Mouse (Mus musculus) lung, postnatal 4 days (tissue): ENCODE data around the gene Gnptab.

Experiments
- DNase-seq, 2 experiments: peaks; one replicate each; pipeline ENCODE4 v3.0.0; 2021

The Gnptab gene

DNA sequence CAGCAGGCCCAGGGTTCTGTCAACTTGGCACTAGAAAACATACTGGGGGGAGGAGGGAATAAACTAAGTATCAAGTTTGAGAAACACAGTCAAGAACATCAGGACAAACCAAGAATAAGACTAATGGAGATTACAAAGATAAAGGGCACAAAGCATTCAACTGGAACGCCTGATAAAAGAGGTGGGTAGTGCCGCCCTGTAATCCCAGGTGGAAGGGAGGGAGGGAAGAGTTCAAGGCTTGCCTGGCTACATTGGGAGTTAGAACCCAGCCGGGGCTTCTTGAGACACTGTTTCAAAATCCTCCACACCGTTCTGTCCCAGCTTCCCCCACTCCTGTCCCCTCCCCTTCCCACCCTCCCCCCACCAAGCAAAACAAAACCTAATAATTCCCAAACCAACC is 1.3 kb upstream of the Gnptab start:
- no peak for DNase-seq

DNA sequence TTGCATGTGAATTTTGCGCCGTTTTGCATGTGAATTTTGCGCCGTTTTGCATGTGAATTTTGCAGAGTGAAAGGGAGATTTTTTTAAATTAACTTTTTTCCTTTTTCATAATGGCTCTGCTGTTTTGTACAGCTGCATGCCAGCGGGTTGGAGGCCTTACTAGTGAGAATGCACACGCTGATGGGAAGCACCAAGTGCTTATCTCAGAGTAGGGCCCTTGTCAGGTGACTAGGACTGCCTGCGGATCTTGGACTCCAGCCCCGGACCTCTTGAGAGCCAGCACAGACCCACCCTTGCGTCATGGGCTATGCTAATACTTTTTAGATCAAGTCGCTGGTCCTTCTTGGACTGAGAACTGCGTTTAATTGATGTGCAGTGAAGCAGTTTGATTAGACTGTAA is 1.1 kb downstream of the Gnptab start:
- peak; percentile 73 to 88 for DNase-seq

- no peak for DNase-seq
These were observed 1.6 kb downstream of the Gnptab start for GRCm38 (mm10) chr10:88380430-88381060.

- DNase-seq = no peak
These were observed 2.4 kb downstream of the Gnptab start for GRCm38 (mm10) chr10:88381286-88381685.

DNA sequence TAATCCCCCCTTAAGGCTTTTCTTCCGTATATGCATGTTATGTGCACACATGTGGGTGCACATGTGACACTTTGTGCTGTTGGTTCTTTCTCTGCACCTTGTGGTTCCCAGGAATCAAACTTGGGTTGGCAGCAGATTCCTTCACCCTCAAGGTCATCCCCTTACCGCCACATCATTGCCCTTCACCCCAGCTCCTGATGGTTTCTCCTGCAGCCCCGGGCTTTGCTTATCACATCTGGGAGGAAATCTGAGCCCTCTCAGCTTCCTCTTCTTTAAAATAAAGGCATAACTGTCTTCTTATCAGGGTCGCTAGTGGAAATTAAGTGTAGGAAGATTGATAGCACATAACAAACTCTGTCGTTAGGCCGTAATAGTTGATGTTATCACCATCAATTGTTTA is 3.1 kb downstream of the Gnptab start:
- no peak for DNase-seq

DNA sequence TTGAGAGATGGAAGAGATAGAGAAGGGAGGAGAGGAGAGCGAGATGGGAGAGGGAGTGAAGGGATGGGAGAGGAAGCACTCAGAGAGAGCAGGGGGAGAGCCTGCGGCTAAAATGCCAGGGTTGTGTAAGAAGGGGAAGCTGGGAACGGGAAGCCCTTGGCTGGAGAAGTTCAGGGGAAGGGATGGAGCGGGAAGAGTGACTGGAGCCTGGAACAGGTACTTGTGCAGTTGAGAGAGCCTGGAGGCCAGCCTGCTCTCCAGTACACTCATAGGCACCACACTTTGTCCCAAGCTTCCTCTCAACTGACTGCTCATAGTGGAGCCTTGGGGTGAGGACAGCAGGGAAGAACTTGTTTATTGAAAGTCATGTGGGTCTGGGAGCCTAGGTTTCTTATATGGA is 4.5 kb downstream of the Gnptab start:
- peak in 1 of 2 experiments; percentile 41 for DNase-seq

DNA sequence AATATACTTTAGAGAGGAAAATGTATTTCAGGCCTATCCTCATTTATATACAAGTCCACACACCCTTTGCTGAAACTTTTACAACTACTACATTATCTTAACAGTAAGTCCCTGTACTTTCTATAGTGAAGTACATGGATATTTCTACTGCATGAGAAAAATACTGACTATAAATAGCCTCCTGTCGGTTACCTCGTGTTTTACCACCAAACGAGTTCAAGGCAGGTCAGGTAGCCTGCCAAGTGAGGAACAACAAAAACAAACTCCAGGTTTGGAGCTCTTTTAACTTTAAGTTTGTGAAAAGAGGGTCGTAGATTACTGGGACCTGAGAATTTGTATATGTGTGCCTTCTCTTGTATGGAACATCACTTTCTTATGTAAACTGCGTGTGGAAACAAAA is 5.1 kb downstream of the Gnptab start:
- DNase-seq = no peak

DNA sequence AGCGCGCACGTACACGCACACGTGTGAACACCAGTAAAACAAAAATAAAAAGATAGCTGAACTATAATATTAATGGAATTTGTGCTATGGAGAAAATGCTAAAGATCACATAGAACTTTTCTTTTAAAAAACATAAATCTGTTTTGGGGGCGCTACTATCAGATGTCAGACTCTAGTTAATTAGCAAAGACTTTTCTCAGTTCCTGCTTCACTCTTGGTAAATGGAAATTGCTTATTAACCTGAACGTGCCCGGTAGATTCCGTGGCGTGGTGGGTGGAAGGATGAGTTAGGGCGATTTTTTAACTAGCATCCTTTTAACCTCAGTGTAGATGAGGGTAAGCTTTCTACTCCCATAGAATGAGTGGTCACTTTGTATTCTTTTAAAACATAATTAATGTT is 6.4 kb downstream of the Gnptab start:
- DNase-seq = no peak

GRCm38 (mm10) chr10:88385758-88386157 is 6.8 kb downstream of the Gnptab start:
- no peak for DNase-seq

GRCm38 (mm10) chr10:88386251-88386650 is 7.3 kb downstream of the Gnptab start:
- no peak for DNase-seq

DNA sequence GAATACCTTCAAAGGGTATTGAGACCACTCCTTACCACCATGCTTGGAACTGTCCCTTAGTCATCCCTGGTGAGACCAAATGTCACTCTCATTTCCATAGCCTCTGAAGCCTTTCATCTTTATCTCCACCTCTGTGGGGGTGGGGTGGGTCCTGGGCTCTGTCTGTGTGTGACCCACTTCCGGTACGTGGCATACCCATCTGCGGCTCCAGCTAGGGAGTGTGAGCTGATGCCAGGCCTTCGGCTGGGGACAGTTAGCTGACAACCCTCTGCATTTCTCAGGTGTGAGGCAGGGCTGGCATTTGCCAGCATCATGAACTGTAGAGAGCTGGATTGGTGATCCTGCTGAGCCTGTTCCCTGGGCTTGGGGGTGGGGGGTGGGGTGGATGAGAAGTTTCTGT is 10.6 kb downstream of the Gnptab start:
- no peak for DNase-seq

DNA sequence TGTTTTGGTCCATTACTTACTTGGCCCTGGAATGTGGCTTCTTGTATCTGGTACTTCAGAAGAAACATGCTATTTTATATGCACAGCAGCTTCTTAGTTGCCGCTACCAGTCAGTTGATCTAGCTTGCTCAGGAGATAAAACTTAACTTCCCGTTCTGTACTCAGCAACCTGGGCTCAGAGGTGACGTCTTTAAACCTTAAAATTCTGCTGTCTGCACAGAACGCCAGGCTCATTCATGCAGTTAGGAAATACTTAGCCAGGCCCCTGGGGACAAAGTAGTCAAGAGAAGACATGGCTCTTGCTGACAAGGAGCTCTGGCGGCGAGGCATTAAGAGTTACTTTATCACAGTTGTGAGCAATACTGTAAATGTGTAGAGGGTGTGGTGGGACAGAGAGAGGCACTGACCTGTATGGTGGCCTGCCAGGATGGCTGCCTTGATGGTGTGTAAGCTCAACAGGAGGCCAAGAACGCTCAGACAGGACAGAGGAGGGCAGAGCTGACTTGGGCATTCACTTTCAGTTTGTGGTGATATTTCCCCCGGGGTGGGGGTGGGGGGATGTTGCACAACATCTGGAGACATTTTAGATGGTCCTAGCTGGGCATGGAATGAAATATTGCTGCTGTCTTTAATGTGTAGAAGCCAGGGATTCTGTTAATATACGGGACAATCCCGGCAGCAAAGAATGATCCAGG is 11.3 kb downstream of the Gnptab start:
- peak in 1 of 2 experiments; percentile 18 for DNase-seq

DNA sequence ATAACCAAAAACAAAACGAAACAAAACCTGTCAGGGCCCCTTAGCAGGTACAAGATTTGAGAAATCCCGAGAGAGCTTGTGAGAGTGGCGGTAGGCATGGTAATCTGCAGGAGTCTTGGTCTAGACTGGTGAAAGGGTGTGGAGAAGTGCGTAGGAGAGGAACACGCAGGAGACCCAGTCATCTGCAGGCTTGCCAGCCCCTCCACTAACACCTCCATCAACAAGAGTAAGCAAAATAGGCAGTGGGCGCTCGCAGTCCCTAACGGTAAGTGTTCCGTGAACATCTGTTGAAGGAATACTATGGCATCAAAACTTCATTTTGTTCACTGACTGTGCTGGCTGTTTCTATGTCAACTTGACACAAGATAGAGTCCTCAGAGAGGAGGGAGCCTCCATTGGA is 12.6 kb downstream of the Gnptab start:
- DNase-seq = no peak

- no peak for DNase-seq
These were observed 13.4 kb downstream of the Gnptab start for GRCm38 (mm10) chr10:88392181-88392847.

GRCm38 (mm10) chr10:88398668-88399243 is 19.8 kb downstream of the Gnptab start:
- no peak for DNase-seq

GRCm38 (mm10) chr10:88399271-88399670 is 20.3 kb downstream of the Gnptab start:
- DNase-seq = no peak

GRCm38 (mm10) chr10:88403021-88403420 is 24.1 kb downstream of the Gnptab start:
- no peak for DNase-seq

GRCm38 (mm10) chr10:88404220-88404619 is 25.3 kb downstream of the Gnptab start:
- no peak for DNase-seq

- no peak for DNase-seq
These were observed 26.9 kb downstream of the Gnptab start for GRCm38 (mm10) chr10:88405812-88406211.

- no peak for DNase-seq
These were observed 29.1 kb downstream of the Gnptab start for GRCm38 (mm10) chr10:88407875-88408631.

GRCm38 (mm10) chr10:88409751-88410150 is 30.8 kb downstream of the Gnptab start:
- DNase-seq = no peak

DNA sequence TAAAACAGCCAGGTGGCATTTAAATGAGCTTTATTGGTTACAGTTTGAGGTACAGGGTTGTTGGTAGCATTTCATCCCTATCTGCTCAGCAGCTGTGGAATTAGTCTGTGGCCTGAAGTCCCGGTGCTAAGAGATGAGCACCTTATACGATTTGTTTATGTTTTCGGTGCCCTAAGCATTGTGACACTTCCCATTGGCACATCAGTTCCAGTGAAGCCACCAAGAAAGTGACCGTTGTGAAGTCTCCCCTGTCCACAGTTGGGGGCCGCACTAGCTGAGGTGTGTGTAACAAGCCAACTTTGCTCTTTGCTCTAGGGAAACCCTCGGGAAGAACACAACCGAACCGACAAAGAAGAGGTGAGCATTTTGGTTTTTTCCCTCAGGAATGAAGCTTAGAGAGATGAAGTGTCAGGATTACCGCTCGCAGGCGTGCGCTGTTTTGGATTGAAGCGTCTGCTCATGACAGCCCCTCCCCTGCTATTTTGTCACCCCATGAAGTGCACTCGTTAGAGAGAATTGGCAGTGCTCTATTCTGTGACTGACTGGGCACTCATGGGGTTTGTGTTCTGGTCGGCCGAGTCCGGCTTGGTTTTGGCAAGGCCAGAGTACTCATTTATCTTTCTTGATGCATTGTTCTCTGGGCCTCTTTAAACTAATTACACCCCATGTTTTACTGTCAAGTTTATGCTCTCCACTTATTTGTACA is 33.5 kb downstream of the Gnptab start:
- no peak for DNase-seq
